Mouse (Mus musculus) embryonic facial prominence, embryonic 11.5 days (tissue): ENCODE data around the gene Cbx2. TPM values are rescaled to one million over a fixed set of nuclear protein-coding genes. Genes with fewer than 3 reads are reported as not detected.

Experiments
- ATAC-seq: fragments of 200-750 bp; cut with Nextera tagmentation; replicated peaks from 2 replicates; pipeline ENCODE4 v1.8.0; 2017; ENCODE audit warnings: low read depth; ENCODE audit not compliant: insufficient number of reproducible peaks, low FRiP score, low TSS enrichment
- DNase-seq: peaks from one replicate; pipeline ENCODE4 v3.0.0-alpha.2; 2015; ENCODE audit warnings: low spot score
- H3K27ac ChIP-seq: fragments of 300-500 bp; sonication (generic); replicated peaks from 2 replicates; pipeline ENCODE4 v1.5.1; 2014; ENCODE audit warnings: mild to moderate bottlenecking, low read depth, low read length, control low read depth
- H3K27me3 ChIP-seq: fragments of 300-500 bp; sonication (generic); 2 replicates; pipeline ENCODE4 v1.6.1; 2014; ENCODE audit warnings: mild to moderate bottlenecking, low read length, moderate library complexity, mixed read lengths; ENCODE audit not compliant: control insufficient read depth, insufficient read depth
- H3K36me3 ChIP-seq: fragments of 300-500 bp; sonication (generic); replicated peaks from 2 replicates; pipeline ENCODE4 v1.6.1; 2014; ENCODE audit warnings: low read depth, mild to moderate bottlenecking, low read length, moderate library complexity, mixed read lengths; ENCODE audit not compliant: control insufficient read depth, insufficient read depth
- H3K4me1 ChIP-seq: fragments of 300-500 bp; sonication (generic); 2 replicates; pipeline ENCODE4 v1.6.1; 2014; ENCODE audit warnings: low read length, mixed read lengths; ENCODE audit not compliant: control insufficient read depth, insufficient read depth
- H3K4me2 ChIP-seq: fragments of 300-500 bp; sonication (generic); 2 replicates; pipeline ENCODE4 v1.6.1; 2014; ENCODE audit warnings: low read depth, mild to moderate bottlenecking, control low read depth, low read length, moderate library complexity
- H3K4me3 ChIP-seq: fragments of 300-500 bp; sonication (generic); 2 replicates; pipeline ENCODE4 v1.5.1; 2014; ENCODE audit warnings: low read depth, low read length, control low read depth
- H3K9ac ChIP-seq: fragments of 300-500 bp; sonication (generic); replicated peaks from 2 replicates; pipeline ENCODE4 v1.6.1; 2014; ENCODE audit warnings: mild to moderate bottlenecking, control low read depth, low read length
- H3K9me3 ChIP-seq: fragments of 300-500 bp; sonication (generic); replicated peaks from 2 replicates; pipeline ENCODE4 v1.6.1; 2016; ENCODE audit warnings: mild to moderate bottlenecking, low read length, inconsistent platforms, mixed read lengths; ENCODE audit not compliant: control insufficient read depth
- WGBS: fragments of 180-500 bp; shearing (Covaris S2); extraction: QIAGEN DNeasy Blood & Tissue Kit; methylation state at CpG from one replicate; pipeline ENCODE4 v1.1.7; 2014; 5-methylcytosine and 5-hydroxymethylcytosine counted together
- polyA plus RNA-seq: library from polyadenylated mRNA; unstranded; fragments of >200 nt; fragmentation: Nextera tagmentation; extraction: Ambion mirVana; gene quantifications from 2 replicates; pipeline ENCODE4 v1.2.1, GENCODE M21; 2014

Gene Cbx2
- polyA plus RNA-seq, 1 experiment from 2014 or later: 87.1 TPM

- Histone ChIP-seq H3K36me3 (peaks cover 20% of the 10 kb centered on the region), H3K4me1 (peaks cover 10% of the 10 kb centered on the region), H3K9me3 (no peaks in the 10 kb centered on the region), H3K9ac (peak overlapping the region; percentile 99), H3K4me3 (peak overlapping the region; percentile 96), H3K27me3 (no peaks in the 10 kb centered on the region), H3K4me2 (peak overlapping the region; percentile 95), H3K27ac (peak overlapping the region; percentile 97)
- ATAC-seq (no peak; the same call in 1 of the 2 replicates), DNase-seq (no peak)
- WGBS: under 1% methylated on average over 15 of the region's 15 CpGs
Observed at GRCm38 (mm10) chr11:119023616-119023980, 836 bp downstream of the Cbx2 start.

GRCm38 (mm10) chr11:119024260-119024659, 1.5 kb downstream of the Cbx2 start:
- Histone ChIP-seq H3K4me2 (peak overlapping the region; percentile 95), H3K4me1 (peaks cover 10% of the 10 kb centered on the region), H3K27ac (peak overlapping the region; percentile 97; the same call in 1 of the 2 replicates), H3K27me3 (no peaks in the 10 kb centered on the region), H3K36me3 (peaks cover 22% of the 10 kb centered on the region), H3K9ac (peak overlapping the region; percentile 99), H3K4me3 (peak overlapping the region; percentile 96), H3K9me3 (no peaks in the 10 kb centered on the region)
- 13% methylated on average over 7 of the region's 7 CpGs for WGBS
- DNase-seq (no peak), ATAC-seq (no peak)

- Histone ChIP-seq H3K27ac (no peak overlapping the region), H3K9me3 (no peaks in the 10 kb centered on the region), H3K4me2 (peak overlapping the region; percentile 19), H3K4me1 (peaks cover 10% of the 10 kb centered on the region), H3K9ac (no peak overlapping the region; the same call in 1 of the 2 replicates), H3K27me3 (no peaks in the 10 kb centered on the region), H3K4me3 (peak overlapping the region; percentile 3; the same call in 1 of the 2 replicates), H3K36me3 (peaks cover 33% of the 10 kb centered on the region)
- 56% methylated on average over 12 of the region's 12 CpGs for WGBS
- ATAC-seq (no peak), DNase-seq (no peak)
Observed at GRCm38 (mm10) chr11:119026203-119026602, 3.4 kb downstream of the Cbx2 start.

GRCm38 (mm10) chr11:119033874-119034558, 11.3 kb downstream of the Cbx2 start:
- Histone ChIP-seq H3K36me3 (peaks cover 11% of the 10 kb centered on the region; the same call in 1 of the 2 replicates), H3K27me3 (peaks cover 25% of the 10 kb centered on the region), H3K4me1 (peaks cover 3% of the 10 kb centered on the region; the same call in 1 of the 2 replicates), H3K4me3 (peak overlapping the region; percentile 13; the same call in 1 of the 2 replicates), H3K27ac (no peak overlapping the region), H3K9me3 (no peaks in the 10 kb centered on the region), H3K4me2 (peak overlapping the region; percentile 41), H3K9ac (peak overlapping the region; percentile 25; the same call in 1 of the 2 replicates)
- WGBS: under 1% methylated on average over 26 of the region's 26 CpGs
- ATAC-seq (0 out of 2 replicates have a peak, but pooled peaks have one; percentile 27), DNase-seq (peak; percentile 91)

- no peaks in the 10 kb centered on the region for H3K9me3 ChIP-seq
- peaks cover 27% of the 10 kb centered on the region for H3K27me3 ChIP-seq
- peak overlapping the region; percentile 41 for H3K4me2 ChIP-seq
- H3K4me1 ChIP-seq: peaks cover 5% of the 10 kb centered on the region; the same call in 1 of the 2 replicates
- no peak for DNase-seq
- peak overlapping the region; percentile 13; the same call in 1 of the 2 replicates for H3K4me3 ChIP-seq
- H3K27ac ChIP-seq: no peak overlapping the region
- peaks cover 7% of the 10 kb centered on the region; the same call in 1 of the 2 replicates for H3K36me3 ChIP-seq
- 1% methylated on average over 19 of the region's 19 CpGs for WGBS
- H3K9ac ChIP-seq: peak overlapping the region; percentile 25; the same call in 1 of the 2 replicates
- ATAC-seq: no peak
Observed at GRCm38 (mm10) chr11:119034635-119035034, 11.9 kb downstream of the Cbx2 start.

GRCm38 (mm10) chr11:119035094-119035685, 12.4 kb downstream of the Cbx2 start:
- H3K27ac ChIP-seq: no peak overlapping the region
- ATAC-seq: no peak
- H3K4me2 ChIP-seq: no peak overlapping the region
- WGBS: 1% methylated on average over 21 of the region's 21 CpGs
- no peak for DNase-seq
- peaks cover 6% of the 10 kb centered on the region; the same call in 1 of the 2 replicates for H3K4me1 ChIP-seq
- H3K4me3 ChIP-seq: 0 out of 2 replicates have a peak overlapping the region, but pooled peaks have one; percentile 1
- peaks cover 27% of the 10 kb centered on the region for H3K27me3 ChIP-seq
- H3K36me3 ChIP-seq: peaks cover 5% of the 10 kb centered on the region; the same call in 1 of the 2 replicates
- H3K9ac ChIP-seq: peak overlapping the region; percentile 9
- no peaks in the 10 kb centered on the region for H3K9me3 ChIP-seq

- H3K4me3 ChIP-seq: 0 out of 2 replicates have a peak overlapping the region, but pooled peaks have one; percentile 1
- H3K9ac ChIP-seq: peak overlapping the region; percentile 9; the same call in 1 of the 2 replicates
- no peak overlapping the region for H3K4me2 ChIP-seq
- DNase-seq (peak; percentile 38), ATAC-seq (no peak)
- H3K4me1 ChIP-seq: peaks cover 6% of the 10 kb centered on the region; the same call in 1 of the 2 replicates
- H3K36me3 ChIP-seq: peaks cover 2% of the 10 kb centered on the region; the same call in 1 of the 2 replicates
- WGBS: 1% methylated on average over 21 of the region's 21 CpGs
- no peak overlapping the region for H3K27ac ChIP-seq
- H3K27me3 ChIP-seq: peaks cover 27% of the 10 kb centered on the region
- no peaks in the 10 kb centered on the region for H3K9me3 ChIP-seq
Observed at GRCm38 (mm10) chr11:119035686-119036165, 13.0 kb downstream of the Cbx2 start.
